Mouse (Mus musculus): Measurements from ENCODE around the gene Tpd52l1. TPM values are rescaled to one million over a fixed set of nuclear protein-coding genes. Genes with fewer than 3 reads are reported as not detected.

Gene Tpd52l1
- polyA plus RNA-seq, 1 experiment: 56.1 TPM

DNA sequence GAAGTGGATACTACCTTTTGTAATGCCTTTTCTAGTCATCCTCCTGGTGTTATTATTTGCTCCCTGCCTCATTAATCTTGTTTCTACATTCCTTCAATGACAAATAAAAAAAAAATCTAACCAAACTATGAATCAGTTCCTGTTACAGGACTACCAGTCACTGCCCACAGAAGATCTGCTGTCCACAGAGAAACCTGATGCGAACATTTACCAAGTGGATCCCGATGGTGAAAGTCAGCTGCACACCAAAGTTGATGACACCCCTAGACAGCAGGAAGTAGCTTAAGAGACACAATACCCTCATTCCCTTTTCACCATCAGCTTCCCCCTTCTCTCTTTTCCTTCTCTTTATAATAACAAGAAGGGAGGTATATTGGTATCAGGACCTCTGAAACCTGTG, 17.3 kb upstream of the Tpd52l1 start:
- no peak for TF ChIP-seq SRF (IDR thresholded peaks at IDR 0.05; ENCODE audit: control insufficient read depth, insufficient read length, low read depth)
- peak; percentile 5 for TF ChIP-seq TCF12 (IDR thresholded peaks at IDR 0.05; ENCODE audit: insufficient read depth, poor library complexity, severe bottlenecking)
- TF ChIP-seq E2F4 (IDR thresholded peaks at IDR 0.05; ENCODE audit: insufficient read depth): no peak
- peak in 2 of 3 experiments; percentile 58 to 61 for TF ChIP-seq MYOD1 (IDR thresholded peaks at IDR 0.05; ENCODE audit: control insufficient read depth in 1 of 3, insufficient read length in 2 of 3, low read depth in 2 of 3)
- TF ChIP-seq CEBPB (IDR thresholded peaks at IDR 0.05; ENCODE audit: insufficient read depth, poor library complexity, severe bottlenecking): 0 out of 2 replicates have a peak, but pooled peaks have one; percentile 11
- no peak overlapping the region for H3K4me3 ChIP-seq
- H3ac ChIP-seq (ENCODE audit: control insufficient read depth, insufficient read length): no peak overlapping the region
- no peaks in the 10 kb centered on the region for H3K36me3 ChIP-seq (ENCODE audit: control insufficient read depth, insufficient read depth)
- peak overlapping the region; percentile 33 for H3K4me2 ChIP-seq (ENCODE audit: low read depth)
- H3K27me3 ChIP-seq (ENCODE audit: control insufficient read depth, insufficient read depth, insufficient read length): no peaks in the 10 kb centered on the region
- H3K79me2 ChIP-seq (ENCODE audit: control insufficient read depth, insufficient read depth): no peaks in the 10 kb centered on the region

DNA sequence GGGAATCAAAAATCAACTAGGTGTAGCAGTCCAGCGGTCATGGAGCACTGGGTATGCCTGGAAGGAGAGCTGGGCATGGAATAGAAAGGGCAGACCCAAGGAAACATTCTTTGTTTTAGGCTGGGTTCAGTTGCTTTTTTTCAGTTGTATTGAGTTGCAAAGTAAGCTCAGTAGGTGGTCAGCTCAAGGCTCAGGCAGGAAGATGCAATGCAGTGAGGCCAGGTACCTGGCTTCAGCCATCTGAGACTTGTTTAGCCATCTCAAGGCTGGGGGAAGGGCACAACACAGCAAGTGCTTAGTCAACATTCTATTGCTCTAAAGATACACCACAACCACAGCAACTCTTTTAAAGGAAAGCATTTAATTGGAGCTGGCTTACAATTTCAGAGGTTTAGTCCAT, 11.0 kb upstream of the Tpd52l1 start:
- Histone ChIP-seq H3K36me3 (ENCODE audit: control insufficient read depth, insufficient read depth) (no peaks in the 10 kb centered on the region), H3K4me2 (ENCODE audit: low read depth) (no peak overlapping the region), H3K4me3 (no peak overlapping the region), H3ac (ENCODE audit: control insufficient read depth, insufficient read length) (no peak overlapping the region), H3K27me3 (ENCODE audit: control insufficient read depth, insufficient read depth, insufficient read length) (no peaks in the 10 kb centered on the region), H3K79me2 (ENCODE audit: control insufficient read depth, insufficient read depth) (no peaks in the 10 kb centered on the region)
- TF ChIP-seq TCF3 (IDR thresholded peaks at IDR 0.05; ENCODE audit: insufficient read length, low read depth) (no peak), POLR2A (IDR thresholded peaks at IDR 0.05; ENCODE audit: insufficient read length, low read depth) (no peak), POLR2AphosphoS2 (IDR thresholded peaks at IDR 0.05; ENCODE audit: insufficient read length, low read depth) (no peak), REST (IDR thresholded peaks at IDR 0.05; ENCODE audit: insufficient read depth, insufficient read length) (no peak), MYOG (IDR thresholded peaks at IDR 0.05; ENCODE audit: control insufficient read depth in 1 of 3, insufficient read depth in 1 of 3, insufficient read length in 2 of 3, low read depth in 2 of 3) (no peak), CEBPB (IDR thresholded peaks at IDR 0.05; ENCODE audit: insufficient read depth, poor library complexity, severe bottlenecking) (no peak)

GRCm38 (mm10) chr10:31447083-31447482, 1.3 kb upstream of the Tpd52l1 start:
- Histone ChIP-seq H3K79me2 (ENCODE audit: control insufficient read depth, insufficient read depth) (no peaks in the 10 kb centered on the region), H3K27me3 (ENCODE audit: control insufficient read depth, insufficient read depth, insufficient read length) (no peaks in the 10 kb centered on the region), H3K36me3 (ENCODE audit: control insufficient read depth, insufficient read depth) (no peaks in the 10 kb centered on the region), H3K4me3 (no peak overlapping the region), H3K4me2 (ENCODE audit: low read depth) (peak overlapping the region; percentile 75), H3ac (ENCODE audit: control insufficient read depth, insufficient read length) (no peak overlapping the region)
- TF ChIP-seq CEBPB (IDR thresholded peaks at IDR 0.05; ENCODE audit: insufficient read depth, poor library complexity, severe bottlenecking) (0 out of 2 replicates have a peak, but pooled peaks have one; percentile 28), MYOG (IDR thresholded peaks at IDR 0.05; ENCODE audit: control insufficient read depth in 1 of 3, insufficient read depth in 1 of 3, insufficient read length in 2 of 3, low read depth in 2 of 3) (peak in 2 of 3 experiments; percentile 19 to 89), MYOD1 (IDR thresholded peaks at IDR 0.05; ENCODE audit: control insufficient read depth in 1 of 3, insufficient read length in 2 of 3, low read depth in 2 of 3) (peak in 2 of 3 experiments; percentile 25 to 71), MAX (IDR thresholded peaks at IDR 0.05; ENCODE audit: low read depth) (no peak)

- Histone ChIP-seq H3ac (ENCODE audit: control insufficient read depth, insufficient read length) (no peak overlapping the region), H3K79me2 (ENCODE audit: control insufficient read depth, insufficient read depth) (peaks cover 4% of the 10 kb centered on the region), H3K36me3 (ENCODE audit: control insufficient read depth, insufficient read depth) (no peaks in the 10 kb centered on the region), H3K27me3 (ENCODE audit: control insufficient read depth, insufficient read depth, insufficient read length) (no peaks in the 10 kb centered on the region), H3K4me2 (ENCODE audit: low read depth) (no peak overlapping the region), H3K4me3 (no peak overlapping the region)
- no peak for TF ChIP-seq REST (IDR thresholded peaks at IDR 0.05; ENCODE audit: insufficient read depth, insufficient read length)
- no peak for TF ChIP-seq E2F4 (IDR thresholded peaks at IDR 0.05; ENCODE audit: insufficient read depth)
- TF ChIP-seq TCF3 (IDR thresholded peaks at IDR 0.05; ENCODE audit: insufficient read length, low read depth): no peak
- TF ChIP-seq USF1 (IDR thresholded peaks at IDR 0.05; ENCODE audit: low read depth): no peak
- no peak for TF ChIP-seq CEBPB (IDR thresholded peaks at IDR 0.05; ENCODE audit: insufficient read depth, poor library complexity, severe bottlenecking)
- TF ChIP-seq TCF12 (IDR thresholded peaks at IDR 0.05; ENCODE audit: insufficient read depth, poor library complexity, severe bottlenecking): no peak
- TF ChIP-seq POLR2AphosphoS2 (IDR thresholded peaks at IDR 0.05; ENCODE audit: insufficient read length, low read depth): no peak
- no peak for TF ChIP-seq SRF (IDR thresholded peaks at IDR 0.05; ENCODE audit: control insufficient read depth, insufficient read length, low read depth)
- TF ChIP-seq POLR2A (IDR thresholded peaks at IDR 0.05; ENCODE audit: insufficient read length, low read depth): no peak
- TF ChIP-seq MAX (IDR thresholded peaks at IDR 0.05; ENCODE audit: low read depth): no peak
- TF ChIP-seq MYOG (IDR thresholded peaks at IDR 0.05; ENCODE audit: control insufficient read depth in 1 of 3, insufficient read depth in 1 of 3, insufficient read length in 2 of 3, low read depth in 2 of 3): no peak
- no peak for TF ChIP-seq MYOD1 (IDR thresholded peaks at IDR 0.05; ENCODE audit: control insufficient read depth in 1 of 3, insufficient read length in 2 of 3, low read depth in 2 of 3)
Measured at GRCm38 (mm10) chr10:31444206-31444605, 1.6 kb downstream of the Tpd52l1 start.

DNA sequence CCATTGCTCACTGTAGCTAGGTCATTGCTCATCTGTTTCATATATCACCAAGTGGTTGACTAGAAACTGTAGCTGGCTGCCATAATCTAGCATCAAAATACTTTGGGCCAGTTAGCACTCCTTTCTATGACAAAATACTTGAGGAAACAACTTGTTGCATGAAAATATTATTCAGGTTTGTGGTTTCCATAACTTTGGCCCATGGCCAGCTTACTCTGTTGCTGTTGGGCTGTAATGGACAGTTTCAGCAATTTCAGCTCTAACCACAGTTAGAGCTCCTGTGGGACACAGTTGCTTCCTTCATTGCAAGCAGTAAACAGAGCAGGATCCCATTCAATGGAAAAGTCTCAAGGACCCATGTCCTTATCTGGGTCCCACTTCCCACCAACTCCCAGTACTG, 4.3 kb downstream of the Tpd52l1 start:
- Histone ChIP-seq H3K79me2 (ENCODE audit: control insufficient read depth, insufficient read depth) (peaks cover 4% of the 10 kb centered on the region), H3K4me3 (no peak overlapping the region), H3K27me3 (ENCODE audit: control insufficient read depth, insufficient read depth, insufficient read length) (no peaks in the 10 kb centered on the region), H3ac (ENCODE audit: control insufficient read depth, insufficient read length) (no peak overlapping the region), H3K4me2 (ENCODE audit: low read depth) (no peak overlapping the region), H3K36me3 (ENCODE audit: control insufficient read depth, insufficient read depth) (no peaks in the 10 kb centered on the region)
- TF ChIP-seq MYOG (IDR thresholded peaks at IDR 0.05; ENCODE audit: control insufficient read depth in 1 of 3, insufficient read depth in 1 of 3, insufficient read length in 2 of 3, low read depth in 2 of 3) (no peak), REST (IDR thresholded peaks at IDR 0.05; ENCODE audit: insufficient read depth, insufficient read length) (no peak), E2F4 (IDR thresholded peaks at IDR 0.05; ENCODE audit: insufficient read depth) (no peak), MAX (IDR thresholded peaks at IDR 0.05; ENCODE audit: low read depth) (no peak), CEBPB (IDR thresholded peaks at IDR 0.05; ENCODE audit: insufficient read depth, poor library complexity, severe bottlenecking) (no peak), POLR2A (IDR thresholded peaks at IDR 0.05; ENCODE audit: insufficient read length, low read depth) (no peak), MYOD1 (IDR thresholded peaks at IDR 0.05; ENCODE audit: control insufficient read depth in 1 of 3, insufficient read length in 2 of 3, low read depth in 2 of 3) (no peak), SRF (IDR thresholded peaks at IDR 0.05; ENCODE audit: control insufficient read depth, insufficient read length, low read depth) (no peak), POLR2AphosphoS2 (IDR thresholded peaks at IDR 0.05; ENCODE audit: insufficient read length, low read depth) (no peak), USF1 (IDR thresholded peaks at IDR 0.05; ENCODE audit: low read depth) (no peak), TCF12 (IDR thresholded peaks at IDR 0.05; ENCODE audit: insufficient read depth, poor library complexity, severe bottlenecking) (no peak), TCF3 (IDR thresholded peaks at IDR 0.05; ENCODE audit: insufficient read length, low read depth) (no peak)

Data from myocyte (in vitro differentiated cells).